In the genomic region with DNA sequence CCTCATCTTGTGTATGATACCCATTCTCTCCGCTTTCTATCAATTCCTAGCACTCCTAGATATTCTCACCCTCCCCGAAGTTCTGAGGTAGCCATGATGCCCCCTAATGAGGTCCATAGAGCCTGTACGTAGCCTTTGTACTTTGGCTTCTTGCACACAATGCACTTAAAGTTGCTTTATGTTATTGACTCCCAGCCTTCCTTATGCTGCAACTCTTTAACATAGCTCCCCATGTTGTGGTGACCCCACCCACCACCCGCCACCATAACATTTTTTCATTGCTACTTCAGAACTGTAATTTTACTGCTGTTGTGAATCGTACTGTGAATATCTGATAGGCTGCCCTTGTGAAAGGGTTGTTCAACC, we compare ENCODE assay signal across 16 mouse cellular contexts.
"Had no signal": no experiment of that assay in that cellular context is flagged by ENCODE, and none has a peak within 500 bp of the region (broad histone marks: within the 10 kb centered on the region; RNA-seq: fewer than 3 reads in every experiment).

No protein-coding gene starts in this region.

- H3K27me3 ChIP-seq: stomach, embryonic 15.5 days had no signal

- H3K9me3 ChIP-seq: neural tube, embryonic 13.5 days; neural tube, embryonic 15.5 days; stomach, embryonic 15.5 days had no signal

- H3K4me2 ChIP-seq: neural tube, embryonic 13.5 days; neural tube, embryonic 15.5 days; stomach, embryonic 15.5 days had no signal

- DNase-seq: retina, postnatal 1 day; right cerebral cortex, adult 18-20 months; right cerebral cortex, postnatal 14 days; right cerebral cortex, postnatal 25 days; right cerebral cortex, postnatal 4 days; spleen, adult 18-20 months; thymus, adult 18-20 months; thymus, adult 2 months; thymus, postnatal 14 days; thymus, postnatal 25 days; thymus, postnatal 36 days; thymus, postnatal 4 days had no signal

- H3K27ac ChIP-seq: neural tube, embryonic 13.5 days; neural tube, embryonic 15.5 days; stomach, embryonic 15.5 days; stomach, postnatal 0 days had no signal

- H3K36me3 ChIP-seq: neural tube, embryonic 13.5 days; neural tube, embryonic 15.5 days; stomach, embryonic 15.5 days had no signal

- H3K4me3 ChIP-seq: neural tube, embryonic 13.5 days; neural tube, embryonic 15.5 days; stomach, embryonic 15.5 days had no signal

- H3K4me1 ChIP-seq: neural tube, embryonic 13.5 days; neural tube, embryonic 15.5 days had no signal

- H3K9ac ChIP-seq: neural tube, embryonic 13.5 days; neural tube, embryonic 15.5 days; stomach, embryonic 15.5 days had no signal
